Mouse (Mus musculus) cortical plate, adult 2 months (tissue): ENCODE measurements around the gene Zfp473.

Experiments used
- CTCF ChIP-seq: fragments of 200-500 bp; IDR thresholded peaks from 2 replicates; pipeline ENCODE4 v1.5.1; 2011; ENCODE audit warnings: mild to moderate bottlenecking, control low read depth, low read length; ENCODE audit not compliant: insufficient read depth; ENCODE audit errors: extremely low read depth
- POLR2A ChIP-seq: fragments of 200-500 bp; IDR thresholded peaks from 2 replicates; pipeline ENCODE4 v1.6.1; 2011; ENCODE audit warnings: mild to moderate bottlenecking, low read length, control low read depth; ENCODE audit not compliant: insufficient read depth; ENCODE audit errors: extremely low read depth

DNA sequence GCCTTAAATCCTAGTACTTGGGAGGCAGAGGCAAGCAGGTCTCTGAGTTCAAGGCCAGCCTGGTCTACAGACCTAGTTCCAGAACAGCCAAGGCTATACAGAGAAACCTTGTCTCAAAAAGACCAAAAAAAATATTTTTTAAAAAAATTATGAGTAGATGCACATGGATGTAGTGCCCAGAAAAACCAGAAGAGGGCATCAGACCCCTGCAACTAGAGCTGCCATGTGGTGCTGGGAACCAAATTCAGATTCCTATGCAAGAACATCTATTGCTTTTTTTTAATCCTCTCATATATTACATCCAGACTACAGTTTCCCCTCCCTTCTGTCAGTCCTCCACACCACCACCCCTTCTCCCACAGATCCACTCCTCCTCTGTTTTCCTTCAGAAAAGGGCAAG is 44.5 kb downstream of the Zfp473 start:
- no peak for TF ChIP-seq CTCF
- TF ChIP-seq POLR2A = no peak
